Mouse (Mus musculus) forebrain, embryonic 14.5 days (tissue): ENCODE results near the gene Usf1. TPM values are rescaled to one million over a fixed set of nuclear protein-coding genes. Genes with fewer than 3 reads are reported as not detected.

Source experiments
- ATAC-seq: fragments of 200-750 bp; cut with Nextera tagmentation; 2 replicates; pipeline ENCODE4 v1.8.0; 2017; ENCODE audit warnings: mild to moderate bottlenecking, moderate library complexity
- DNase-seq: peaks from one replicate; pipeline ENCODE4 v3.0.0-alpha.2; 2015; ENCODE audit warnings: low spot score
- H3K27ac ChIP-seq: fragments of 300-500 bp; sonication (generic); 2 replicates; pipeline ENCODE4 v1.5.1; 2014; ENCODE audit warnings: low read depth, mild to moderate bottlenecking, control low read depth, low read length, moderate library complexity
- H3K27me3 ChIP-seq: fragments of 300-500 bp; sonication (generic); replicated peaks from 2 replicates; pipeline ENCODE4 v1.6.1; 2014; ENCODE audit warnings: low read length, control low read depth, mixed read lengths; ENCODE audit not compliant: control insufficient read depth, insufficient read depth
- H3K36me3 ChIP-seq: fragments of 300-500 bp; sonication (generic); 2 replicates; pipeline ENCODE4 v1.6.1; 2014; ENCODE audit warnings: low read length, control low read depth; ENCODE audit not compliant: control insufficient read depth, insufficient read depth
- H3K4me1 ChIP-seq: fragments of 300-500 bp; sonication (generic); 2 replicates; pipeline ENCODE4 v1.6.1; 2014; ENCODE audit warnings: antibody characterized with exemption, low read length, control low read depth; ENCODE audit not compliant: control insufficient read depth, insufficient read depth
- H3K4me2 ChIP-seq: fragments of 300-500 bp; sonication (generic); 2 replicates; pipeline ENCODE4 v1.6.1; 2014; ENCODE audit warnings: mild to moderate bottlenecking, control low read depth, low read length
- H3K4me3 ChIP-seq: fragments of 300-500 bp; sonication (generic); 2 replicates; pipeline ENCODE4 v1.5.1; 2014; ENCODE audit warnings: low read depth, low read length, control low read depth
- H3K9ac ChIP-seq: fragments of 300-500 bp; sonication (generic); 2 replicates; pipeline ENCODE4 v1.6.1; 2014; ENCODE audit warnings: mild to moderate bottlenecking, low read length, control low read depth, moderate library complexity
- H3K9me3 ChIP-seq: fragments of 300-500 bp; sonication (generic); replicated peaks from 2 replicates; pipeline ENCODE4 v1.6.1; 2016; ENCODE audit warnings: low read length, control low read depth, mixed read lengths; ENCODE audit not compliant: control insufficient read depth
- WGBS: fragments of 180-500 bp; shearing (Covaris S2); extraction: QIAGEN DNeasy Blood & Tissue Kit; methylation state at CpG from one replicate; pipeline ENCODE4 v1.1.7; 2014; 5-methylcytosine and 5-hydroxymethylcytosine counted together
- polyA plus RNA-seq: library from polyadenylated mRNA; unstranded; fragments of >200 nt; fragmentation: Nextera tagmentation; extraction: Ambion mirVana; gene quantifications from 2 replicates; pipeline ENCODE4 v1.2.1, GENCODE M21; 2014

The Usf1 gene
- polyA plus RNA-seq, 1 experiment from 2014 or later: 212 TPM

DNA sequence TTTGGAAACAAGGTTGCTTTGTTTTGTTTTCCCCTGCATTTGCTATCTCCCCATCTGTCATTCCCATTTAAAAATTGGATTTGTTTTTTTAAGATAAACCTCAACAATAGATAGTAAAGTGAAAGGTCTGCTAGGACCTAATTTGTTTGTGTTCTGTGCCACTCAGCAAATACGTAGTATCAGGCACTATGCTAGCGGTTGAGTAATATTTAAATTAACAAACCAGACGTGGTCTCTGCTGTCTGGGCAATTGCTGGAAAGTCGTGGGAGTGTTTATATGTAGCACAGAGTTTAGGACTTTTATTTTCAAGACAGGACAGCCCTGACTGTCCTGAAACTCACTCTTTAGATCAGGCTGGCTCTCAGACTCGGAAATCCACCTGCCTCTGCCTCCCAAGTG lies 41.4 kb downstream of the Usf1 start:
- Histone ChIP-seq H3K27ac (no peak overlapping the region), H3K4me3 (no peak overlapping the region), H3K9me3 (no peaks in the 10 kb centered on the region), H3K9ac (no peak overlapping the region), H3K36me3 (no peaks in the 10 kb centered on the region), H3K4me1 (no peaks in the 10 kb centered on the region), H3K4me2 (no peak overlapping the region), H3K27me3 (no peaks in the 10 kb centered on the region)
- no peak for ATAC-seq
- 79% methylated on average over 5 of the region's 5 CpGs for WGBS
- no peak for DNase-seq

DNA sequence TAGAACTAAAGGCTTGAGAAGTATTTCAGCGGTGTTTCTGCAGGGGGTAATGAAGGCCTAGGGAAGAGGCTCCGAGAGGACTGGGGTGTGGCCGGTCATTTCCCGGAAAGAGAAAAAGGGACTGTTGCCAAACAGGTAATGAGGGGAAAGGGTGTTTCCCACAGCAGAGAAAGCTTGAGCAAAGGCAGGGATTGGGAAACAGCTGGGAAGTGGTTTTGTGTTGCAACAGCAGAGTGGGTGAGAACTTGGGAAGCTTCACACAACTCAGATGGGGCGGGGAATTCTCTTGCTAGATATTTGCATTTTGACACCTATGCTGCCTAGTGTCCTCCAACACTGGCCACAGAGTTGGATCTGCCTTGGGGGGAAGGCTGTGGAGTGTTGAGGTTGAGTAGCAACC lies 41.8 kb downstream of the Usf1 start:
- 92% methylated on average over 5 of the region's 5 CpGs for WGBS

DNA sequence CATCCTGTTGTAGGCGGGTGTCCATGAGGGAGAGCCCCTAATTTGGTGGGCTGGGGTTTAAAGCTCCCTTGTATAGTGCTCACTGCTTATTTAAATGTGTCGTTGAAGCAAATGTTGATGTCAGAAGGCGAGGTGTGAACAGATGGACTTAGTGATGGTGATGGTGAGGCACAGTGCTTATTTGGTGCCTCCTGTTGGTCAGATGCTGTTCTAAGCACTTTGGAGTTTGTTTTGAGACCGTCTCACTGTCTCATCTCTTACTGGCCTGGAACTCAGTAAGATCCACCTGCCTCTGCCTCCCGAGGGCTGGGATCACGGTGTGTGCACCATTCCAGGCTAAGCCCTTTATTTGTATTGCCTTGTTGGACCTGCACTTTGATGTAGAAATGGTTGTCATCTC lies 43.8 kb downstream of the Usf1 start:
- H3K27me3 ChIP-seq: no peaks in the 10 kb centered on the region
- H3K4me3 ChIP-seq: no peak overlapping the region
- H3K36me3 ChIP-seq: no peaks in the 10 kb centered on the region
- WGBS: 79% methylated on average over 6 of the region's 6 CpGs
- no peak overlapping the region for H3K27ac ChIP-seq
- no peaks in the 10 kb centered on the region for H3K9me3 ChIP-seq
- peaks cover 5% of the 10 kb centered on the region for H3K4me1 ChIP-seq
- ATAC-seq (0 out of 2 replicates have a peak, but pooled peaks have one; percentile 42), DNase-seq (no peak)
- H3K9ac ChIP-seq: no peak overlapping the region
- no peak overlapping the region for H3K4me2 ChIP-seq

More for the DNA sequence above, 41.8 kb downstream of the Usf1 start:
- Histone ChIP-seq H3K36me3 (no peaks in the 10 kb centered on the region), H3K27ac (no peak overlapping the region), H3K9ac (no peak overlapping the region), H3K4me1 (no peaks in the 10 kb centered on the region), H3K4me3 (no peak overlapping the region), H3K27me3 (no peaks in the 10 kb centered on the region), H3K4me2 (no peak overlapping the region), H3K9me3 (no peaks in the 10 kb centered on the region)
- DNase-seq (no peak), ATAC-seq (no peak)

DNA sequence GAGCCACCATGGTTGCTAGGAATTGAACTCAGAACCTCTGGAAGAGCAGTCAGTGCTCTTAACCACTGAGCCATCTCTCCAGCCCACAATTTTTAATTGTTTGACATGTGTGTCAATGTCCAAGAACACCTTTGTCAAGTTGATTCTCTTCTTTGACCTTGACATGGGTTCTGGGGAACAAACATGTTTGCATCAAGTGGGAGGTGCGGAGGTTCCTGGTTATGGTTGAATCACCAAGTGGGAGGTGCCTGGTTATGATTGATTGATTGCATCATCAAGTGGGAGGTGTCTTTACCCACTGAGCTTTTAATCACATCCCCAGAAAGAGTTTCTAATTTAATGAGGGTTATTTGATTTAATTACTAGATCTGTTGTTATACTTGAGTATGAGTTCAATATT lies 46.5 kb downstream of the Usf1 start:
- no peak for ATAC-seq
- 100% methylated on average over 1 of the region's 1 CpGs for WGBS

DNA sequence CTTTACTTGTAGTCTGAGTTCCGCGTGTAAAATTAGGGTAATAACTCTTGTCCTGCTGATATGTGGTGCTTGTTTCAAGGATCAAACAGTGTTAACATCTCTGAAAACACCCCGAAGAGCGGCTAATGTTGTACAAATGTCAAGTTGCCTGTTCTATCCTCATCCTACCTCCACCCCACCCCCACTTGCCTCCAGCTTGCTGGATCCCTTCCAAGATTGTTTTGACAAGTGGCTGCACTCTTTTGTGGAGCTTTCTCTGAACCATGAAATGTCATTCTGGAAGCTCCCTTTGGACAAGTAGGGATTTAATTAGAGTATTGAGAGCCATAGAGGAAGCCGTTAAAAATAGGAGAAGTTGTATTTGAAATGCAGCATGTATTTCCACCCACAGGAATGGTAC lies 48.7 kb downstream of the Usf1 start:
- H3K36me3 ChIP-seq: no peaks in the 10 kb centered on the region
- WGBS: 17% methylated on average over 5 of the region's 5 CpGs
- no peak for ATAC-seq

More for the DNA sequence above, 46.5 kb downstream of the Usf1 start:
- Histone ChIP-seq H3K4me3 (no peak overlapping the region), H3K9me3 (no peaks in the 10 kb centered on the region), H3K27ac (no peak overlapping the region), H3K27me3 (no peaks in the 10 kb centered on the region), H3K4me1 (peaks cover 12% of the 10 kb centered on the region), H3K4me2 (no peak overlapping the region), H3K9ac (no peak overlapping the region), H3K36me3 (no peaks in the 10 kb centered on the region)
- no peak for DNase-seq

DNA sequence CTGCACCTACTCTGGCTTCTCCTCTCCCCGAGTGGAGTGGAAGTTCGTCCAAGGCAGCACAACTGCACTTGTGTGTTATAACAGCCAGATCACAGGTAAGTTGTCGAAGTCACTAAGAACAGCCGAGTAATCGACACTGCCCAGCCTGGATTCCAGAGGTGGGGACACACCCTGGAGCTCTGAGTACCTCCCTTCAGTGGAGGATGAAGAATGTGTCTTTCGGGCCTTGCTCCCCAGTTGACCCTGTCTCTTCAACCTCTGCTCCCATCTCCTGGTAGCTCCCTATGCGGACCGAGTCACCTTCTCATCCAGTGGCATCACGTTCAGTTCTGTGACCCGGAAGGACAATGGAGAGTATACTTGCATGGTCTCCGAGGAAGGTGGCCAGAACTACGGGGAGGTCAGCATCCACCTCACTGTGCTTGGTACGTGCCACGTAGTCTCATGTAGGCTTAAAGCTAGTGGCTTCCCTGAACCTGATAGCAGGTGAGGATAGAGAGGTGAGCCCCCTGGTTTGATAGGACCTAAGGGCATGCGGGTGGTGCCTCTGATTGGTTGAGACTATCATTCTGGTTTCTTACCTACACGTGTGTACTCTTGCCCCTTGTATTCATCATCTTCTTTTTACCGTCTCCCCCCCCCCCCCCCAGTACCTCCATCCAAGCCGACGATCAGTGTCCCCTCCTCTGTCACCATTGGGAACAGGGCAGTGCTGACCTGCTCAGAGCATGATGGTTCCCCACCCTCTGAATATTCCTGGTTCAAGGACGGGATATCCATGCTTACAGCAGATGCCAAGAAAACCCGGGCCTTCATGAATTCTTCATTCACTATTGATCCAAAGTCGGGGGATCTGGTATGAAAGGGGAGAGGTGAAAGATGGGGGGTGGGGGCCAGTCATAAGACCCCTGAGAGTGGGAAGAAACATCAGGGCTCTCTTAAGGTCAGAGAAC lies 49.7 kb downstream of the Usf1 start:
- DNase-seq (no peak), ATAC-seq (no peak)
- Histone ChIP-seq H3K9me3 (no peaks in the 10 kb centered on the region), H3K36me3 (no peaks in the 10 kb centered on the region), H3K4me3 (no peak overlapping the region), H3K4me2 (peak overlapping the region; percentile 23; the same call in 1 of the 2 replicates), H3K27ac (no peak overlapping the region), H3K9ac (no peak overlapping the region), H3K4me1 (peaks cover 12% of the 10 kb centered on the region), H3K27me3 (no peaks in the 10 kb centered on the region)
- WGBS: 89% methylated on average over 22 of the region's 22 CpGs

More for the DNA sequence above, 48.7 kb downstream of the Usf1 start:
- H3K27ac ChIP-seq: no peak overlapping the region
- no peaks in the 10 kb centered on the region for H3K27me3 ChIP-seq
- peaks cover 12% of the 10 kb centered on the region for H3K4me1 ChIP-seq
- H3K9me3 ChIP-seq: no peaks in the 10 kb centered on the region
- peak overlapping the region; percentile 23; the same call in 1 of the 2 replicates for H3K4me2 ChIP-seq
- no peak overlapping the region for H3K4me3 ChIP-seq
- DNase-seq: peak; percentile 78
- no peak overlapping the region for H3K9ac ChIP-seq

DNA sequence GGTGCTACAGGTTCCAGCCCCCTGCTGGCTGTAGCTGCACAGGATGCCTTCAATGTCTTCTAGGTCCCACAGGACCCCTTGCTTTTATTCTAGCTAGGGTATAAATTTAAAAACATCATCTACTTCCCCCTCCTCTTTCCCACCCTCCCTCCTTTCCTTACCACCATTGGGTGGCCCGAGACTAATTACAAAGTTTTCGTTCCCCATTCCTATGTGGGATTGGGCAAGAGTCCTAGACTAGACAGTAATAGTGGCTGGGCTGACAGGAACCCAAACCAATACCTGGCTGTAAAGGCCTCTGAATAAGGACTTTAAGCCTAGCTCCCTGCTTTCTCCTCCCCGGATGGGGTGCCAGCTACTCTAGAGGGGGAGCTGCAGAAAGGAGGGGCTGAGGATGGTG lies 52.0 kb downstream of the Usf1 start:
- Histone ChIP-seq H3K9ac (no peak overlapping the region), H3K27me3 (no peaks in the 10 kb centered on the region), H3K4me2 (no peak overlapping the region), H3K27ac (no peak overlapping the region), H3K9me3 (no peaks in the 10 kb centered on the region), H3K4me1 (peaks cover 12% of the 10 kb centered on the region), H3K36me3 (no peaks in the 10 kb centered on the region), H3K4me3 (no peak overlapping the region)
- WGBS: 89% methylated on average over 3 of the region's 3 CpGs
- DNase-seq: no peak
- ATAC-seq: no peak

DNA sequence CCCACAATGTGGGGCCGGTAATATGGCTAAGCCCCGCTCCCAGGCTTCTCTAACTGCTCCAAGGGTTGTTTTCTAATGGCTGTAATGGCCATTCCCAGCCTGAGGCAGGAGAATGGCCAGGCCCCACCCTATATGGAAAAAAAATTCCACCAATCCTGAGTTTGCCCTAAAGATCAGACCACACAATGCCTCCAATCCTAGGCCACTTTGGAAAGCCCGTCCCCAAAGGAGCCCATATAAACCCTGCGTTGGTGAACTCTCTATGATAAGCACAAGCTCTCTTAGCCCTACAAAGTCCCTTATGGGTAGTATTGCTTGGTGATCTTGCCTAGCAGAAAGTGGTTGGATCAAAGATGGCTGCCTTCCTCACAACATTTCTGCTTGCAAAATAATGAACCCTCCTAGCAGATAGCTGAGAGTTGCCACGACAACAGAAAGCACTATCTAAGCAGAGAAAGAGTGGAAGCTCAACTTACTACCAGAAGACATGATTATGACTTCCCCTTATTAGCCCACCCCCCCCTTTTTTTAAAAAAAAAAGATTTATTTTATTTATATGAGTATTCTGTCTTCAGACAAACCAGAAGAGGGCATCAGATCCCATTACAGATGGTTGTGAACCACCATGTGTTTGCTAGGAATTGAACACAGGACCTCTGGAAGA lies 54.8 kb downstream of the Usf1 start:
- Histone ChIP-seq H3K4me2 (no peak overlapping the region), H3K4me3 (no peak overlapping the region), H3K36me3 (no peaks in the 10 kb centered on the region), H3K9ac (no peak overlapping the region), H3K9me3 (no peaks in the 10 kb centered on the region), H3K4me1 (no peaks in the 10 kb centered on the region), H3K27me3 (no peaks in the 10 kb centered on the region), H3K27ac (no peak overlapping the region)
- ATAC-seq (no peak), DNase-seq (no peak)
- 86% methylated on average over 5 of the region's 5 CpGs for WGBS

DNA sequence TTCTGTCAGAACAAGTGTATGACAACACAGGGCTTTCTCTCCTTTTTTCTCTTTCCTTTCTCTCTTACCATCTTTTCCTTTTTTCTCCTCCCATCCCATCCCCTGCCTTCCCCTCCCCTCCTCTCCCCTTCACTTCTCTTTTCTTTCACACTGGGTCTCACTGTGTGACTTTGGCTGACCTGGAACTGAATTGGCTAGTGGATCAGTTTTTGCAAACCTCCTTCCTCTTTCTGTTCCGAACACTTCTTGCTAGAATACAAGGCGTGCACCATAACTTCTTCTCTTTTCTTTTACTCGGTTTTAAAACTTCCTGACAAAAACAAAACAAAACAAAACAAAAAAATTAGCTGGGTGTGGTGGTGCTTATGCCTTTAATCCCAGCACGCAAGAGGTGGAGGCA lies 55.5 kb downstream of the Usf1 start:
- no peak for ATAC-seq
- Histone ChIP-seq H3K4me2 (no peak overlapping the region), H3K36me3 (no peaks in the 10 kb centered on the region), H3K9me3 (no peaks in the 10 kb centered on the region), H3K27ac (no peak overlapping the region), H3K4me3 (no peak overlapping the region), H3K9ac (no peak overlapping the region), H3K27me3 (no peaks in the 10 kb centered on the region), H3K4me1 (no peaks in the 10 kb centered on the region)
- DNase-seq: no peak
- 81% methylated on average over 4 of the region's 4 CpGs for WGBS
